Mouse (Mus musculus) c-Kit-positive CD71-positive TER-119-negative erythroid progenitor cells, embryonic 14.5 days (primary cell): ENCODE measurements around the gene Ankk1.

Source experiments
- DNase-seq: peaks from one replicate; pipeline ENCODE4 v3.0.0-alpha.2; 2013; ENCODE audit warnings: low read depth

The Ankk1 gene

DNA sequence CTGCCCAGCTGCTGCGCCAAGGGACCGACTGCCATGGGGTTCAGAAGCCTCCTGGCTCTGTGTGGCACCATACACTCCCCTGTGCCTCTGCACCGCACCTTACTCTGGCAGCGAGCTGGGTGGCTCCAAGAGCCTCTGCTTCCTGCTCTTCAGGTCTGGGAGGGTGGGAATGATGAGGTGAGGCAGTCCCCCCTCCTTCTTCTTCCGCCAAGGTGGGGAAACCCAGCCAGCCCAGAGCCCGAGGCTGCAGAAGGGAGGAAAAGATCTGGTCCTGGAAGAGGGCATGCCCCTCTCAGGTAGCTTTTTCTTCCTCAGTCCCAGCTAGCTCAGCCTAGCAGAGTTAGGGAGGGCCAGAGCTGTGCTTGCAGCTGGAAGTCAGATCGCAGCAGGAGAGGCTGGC is at the start of gene Ankk1:
Gene Ankk1 (minus strand): TSS at position 101 of the 400 bp plus-strand sequence.
- DNase-seq: no peak

DNA sequence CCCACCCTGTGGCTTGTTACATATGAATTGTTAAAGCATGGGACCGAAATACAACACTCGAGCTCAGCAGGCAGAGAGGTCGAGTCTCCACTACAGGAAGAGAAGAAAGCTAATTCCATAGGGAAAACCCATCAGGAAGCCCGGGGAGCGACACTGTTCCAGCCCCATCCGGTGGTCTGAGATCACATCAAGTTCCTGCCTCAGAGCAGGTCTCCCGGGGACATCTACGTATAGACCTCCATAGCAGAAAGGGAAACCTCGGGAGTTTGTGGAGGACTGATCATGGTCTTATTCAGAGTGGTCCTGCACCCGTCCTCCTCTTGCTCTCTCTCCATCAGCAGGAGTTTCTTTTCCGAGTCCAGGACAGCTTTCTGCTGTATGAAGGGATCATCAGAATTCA is 45.3 kb upstream of the Ankk1 start:
- no peak for DNase-seq

DNA sequence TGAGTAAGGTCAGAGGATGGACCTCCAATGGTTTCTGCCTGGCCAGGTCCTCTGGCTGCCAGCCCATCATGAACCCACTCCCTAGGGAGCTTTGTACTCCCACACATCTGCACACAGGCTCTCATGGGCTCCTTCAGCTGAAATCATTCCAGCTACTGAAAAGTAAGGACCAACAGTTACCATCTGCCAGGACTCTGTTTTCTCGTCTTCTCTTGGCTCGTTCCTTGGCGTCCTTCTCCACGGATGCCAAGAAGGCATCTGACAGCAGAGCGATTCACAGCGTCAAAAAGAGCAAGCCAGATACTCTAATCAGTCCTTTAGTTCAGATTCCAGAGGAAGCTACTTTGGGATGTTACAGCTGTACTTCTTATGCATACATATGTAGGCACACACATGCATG is 44.1 kb upstream of the Ankk1 start:
- no peak for DNase-seq

DNA sequence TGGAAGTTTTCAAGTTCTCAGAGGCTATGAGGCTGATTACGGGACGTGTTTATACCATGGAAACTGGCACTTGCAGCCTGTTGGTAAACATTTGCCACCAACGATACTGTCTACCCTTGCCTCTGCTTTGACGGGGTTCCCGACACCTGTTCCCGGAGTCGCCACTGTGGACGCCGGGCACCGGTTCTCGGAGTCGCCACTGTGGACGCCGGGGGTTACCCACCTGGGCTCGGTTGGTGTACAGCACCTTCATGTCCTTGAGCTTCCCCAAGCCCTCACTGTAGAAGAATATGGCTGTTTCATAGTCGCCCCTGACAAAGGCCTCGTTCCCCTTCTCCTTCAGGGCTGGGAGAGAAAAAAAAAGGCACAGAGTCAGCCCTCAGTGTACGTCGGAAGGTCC is 43.2 kb upstream of the Ankk1 start:
- DNase-seq: no peak

DNA sequence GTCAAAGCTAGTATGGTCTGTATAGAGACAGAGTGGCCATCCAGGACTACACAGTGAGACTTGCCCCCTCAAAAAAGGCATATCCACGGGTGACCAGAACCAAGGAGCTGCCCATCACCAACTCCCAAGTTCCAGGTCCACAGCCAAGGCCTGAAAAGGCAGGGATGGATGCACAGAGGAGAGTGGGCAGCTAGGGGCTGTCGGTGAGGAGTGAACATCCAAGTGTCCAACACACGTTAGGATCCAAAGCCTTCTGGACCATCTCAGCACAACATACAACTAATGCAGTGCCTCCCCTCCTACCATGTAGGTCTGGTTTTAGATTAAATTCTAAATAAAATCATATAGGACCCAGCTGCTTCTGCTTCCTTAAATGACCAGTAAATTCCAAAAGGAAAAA is 29.3 kb upstream of the Ankk1 start:
- no peak for DNase-seq

DNA sequence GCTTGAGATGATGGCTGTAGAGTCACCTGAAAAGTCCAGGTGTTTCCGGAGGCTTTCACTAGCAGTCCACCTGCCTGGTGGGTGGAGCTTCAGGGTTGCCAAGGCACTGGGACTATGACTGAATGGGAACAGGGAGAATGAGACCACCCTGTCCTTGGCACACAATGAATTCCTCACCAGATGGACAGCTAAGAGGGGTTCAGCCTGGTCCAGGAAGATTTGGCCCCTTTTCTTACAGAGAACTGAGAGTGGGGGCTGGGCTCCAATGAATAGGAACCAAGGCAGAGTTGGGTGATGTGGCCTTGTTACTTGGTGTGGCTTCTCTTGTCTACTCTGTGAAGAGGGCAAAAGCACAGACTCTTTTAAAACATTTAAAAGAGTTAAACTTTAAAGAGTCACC is 25.6 kb upstream of the Ankk1 start:
- no peak for DNase-seq

DNA sequence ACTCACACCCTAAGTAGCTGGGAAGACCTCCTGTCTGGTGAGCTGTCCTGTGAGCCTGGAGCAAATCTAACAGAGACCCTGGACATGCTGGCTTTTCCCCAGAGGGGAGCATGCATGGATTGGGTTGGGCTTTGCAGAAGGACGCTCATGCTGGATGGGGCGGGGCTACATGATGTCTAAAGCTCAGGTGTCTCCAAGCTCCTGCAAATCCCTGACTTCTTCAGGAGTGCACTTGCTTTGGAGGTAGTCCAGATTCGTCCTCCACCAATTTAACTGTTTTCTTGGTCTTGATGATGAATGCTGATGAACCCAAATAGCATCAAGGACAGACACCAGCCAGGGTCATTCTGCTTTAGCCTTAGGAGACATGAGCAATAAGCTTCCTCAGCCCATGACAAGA is 23.7 kb upstream of the Ankk1 start:
- no peak for DNase-seq

DNA sequence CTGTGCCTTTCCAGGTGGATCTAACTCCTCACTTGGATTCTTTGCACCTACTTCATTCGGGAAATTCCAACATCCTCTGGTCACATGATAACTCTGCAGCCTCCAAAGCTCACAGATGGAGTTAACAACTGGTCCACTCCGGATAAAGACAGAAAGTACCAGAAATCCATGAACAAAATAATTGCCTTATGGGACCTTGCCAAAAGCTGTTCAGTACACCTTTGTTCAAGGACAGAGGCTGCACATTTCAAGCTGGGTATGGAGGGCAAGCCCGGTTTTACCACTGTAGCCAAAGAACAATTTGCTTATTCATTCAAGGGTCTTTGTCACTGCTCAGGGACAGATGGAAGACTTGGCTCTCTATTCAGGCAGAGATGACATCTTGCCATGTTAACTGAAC is 15.8 kb upstream of the Ankk1 start:
- DNase-seq: no peak

DNA sequence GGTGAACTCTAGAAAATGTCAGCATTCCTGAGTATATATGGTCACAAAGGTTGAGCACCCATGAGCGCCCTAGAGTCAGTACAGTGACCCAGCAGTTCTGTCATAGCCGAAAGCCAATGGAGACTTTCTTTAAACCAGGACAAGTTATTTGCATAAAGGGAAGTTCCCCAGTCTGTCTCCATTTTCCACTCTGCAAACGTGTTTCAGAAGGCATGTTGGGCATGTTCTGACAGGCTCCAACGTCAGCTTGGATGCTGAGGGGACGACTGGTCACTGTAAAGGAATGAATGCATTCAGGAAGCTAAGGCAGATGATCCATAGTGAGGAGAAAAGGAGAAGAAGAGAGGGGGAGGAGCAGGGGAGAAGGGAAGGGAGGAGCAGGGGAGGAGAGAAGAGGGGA is 657 bp upstream of the Ankk1 start:
- DNase-seq: no peak

DNA sequence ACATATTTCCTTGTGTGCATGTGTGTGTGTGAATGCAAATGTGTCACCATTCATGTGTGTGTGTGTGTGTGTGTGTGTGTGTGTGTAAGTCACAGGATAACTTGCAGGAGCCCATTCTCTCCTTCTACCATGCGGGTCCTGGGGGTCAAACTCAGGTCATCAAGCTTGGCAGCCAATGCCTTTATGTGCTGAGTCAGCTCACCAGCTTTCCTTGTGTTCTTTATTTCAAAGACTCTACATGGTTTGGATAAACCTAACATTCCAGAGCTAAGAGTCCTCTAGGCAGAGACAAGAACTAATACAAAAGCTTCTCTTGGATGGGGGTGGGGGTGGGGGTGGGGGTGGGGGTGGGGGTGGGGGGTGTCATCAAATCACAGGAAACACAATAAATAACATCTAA is 1.2 kb downstream of the Ankk1 start:
- DNase-seq: no peak

DNA sequence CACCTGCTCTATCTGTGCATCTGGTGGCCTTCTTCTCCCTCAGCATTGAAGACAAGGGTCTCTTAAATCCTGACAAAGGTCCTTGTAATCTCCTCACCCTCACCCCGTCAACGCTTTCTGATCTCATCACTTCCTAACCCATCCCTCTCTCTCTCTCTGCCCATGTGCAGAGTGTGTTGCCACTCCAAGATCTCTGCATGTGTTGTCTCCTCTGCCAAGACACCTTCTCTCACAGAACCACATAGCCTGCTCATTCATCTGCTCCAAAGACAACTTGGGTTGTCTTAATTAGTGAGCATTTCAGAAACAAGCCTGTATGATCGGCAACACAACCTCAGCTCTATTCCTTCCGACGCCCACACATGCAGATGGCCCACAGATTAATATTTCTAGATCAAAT is 3.0 kb downstream of the Ankk1 start:
- no peak for DNase-seq

DNA sequence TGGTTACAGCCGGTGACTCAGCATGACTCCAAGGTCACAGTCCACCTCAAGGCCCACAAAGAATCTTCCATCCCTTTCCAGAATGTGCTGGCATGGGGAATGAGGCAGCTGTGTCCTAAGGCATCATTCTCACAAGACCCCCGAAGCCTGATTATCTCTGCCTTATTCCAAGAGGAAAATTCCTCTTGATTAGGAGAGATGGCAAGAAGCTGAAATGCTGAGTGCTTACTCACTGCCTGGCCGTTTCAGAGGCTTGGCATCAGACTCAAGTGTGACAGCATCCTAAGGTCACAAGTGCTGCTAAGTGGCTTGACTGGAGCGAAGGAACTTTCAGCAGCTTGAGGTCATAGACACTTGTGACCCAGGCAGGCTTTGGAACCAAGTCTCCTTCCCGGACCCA is 16.2 kb downstream of the Ankk1 start:
- DNase-seq: no peak

DNA sequence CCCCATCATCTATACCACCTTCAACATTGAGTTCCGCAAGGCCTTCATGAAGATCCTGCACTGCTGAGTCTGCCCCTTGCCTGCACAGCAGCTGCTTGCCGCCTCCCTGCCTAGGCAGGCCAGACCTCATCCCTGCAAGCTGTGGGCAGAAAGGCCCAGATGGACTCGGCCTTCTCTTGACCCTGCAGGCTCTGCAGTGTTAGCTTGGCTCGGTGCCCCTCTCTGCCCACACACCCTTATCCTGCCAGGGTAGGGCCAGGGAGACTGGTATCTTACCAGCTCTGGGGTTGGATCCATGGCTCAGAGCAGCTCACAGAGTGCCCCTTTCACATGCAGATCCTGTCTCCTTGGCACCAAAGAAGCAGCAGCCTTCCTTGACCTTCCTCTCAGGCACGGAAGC is 19.8 kb downstream of the Ankk1 start:
- no peak for DNase-seq

DNA sequence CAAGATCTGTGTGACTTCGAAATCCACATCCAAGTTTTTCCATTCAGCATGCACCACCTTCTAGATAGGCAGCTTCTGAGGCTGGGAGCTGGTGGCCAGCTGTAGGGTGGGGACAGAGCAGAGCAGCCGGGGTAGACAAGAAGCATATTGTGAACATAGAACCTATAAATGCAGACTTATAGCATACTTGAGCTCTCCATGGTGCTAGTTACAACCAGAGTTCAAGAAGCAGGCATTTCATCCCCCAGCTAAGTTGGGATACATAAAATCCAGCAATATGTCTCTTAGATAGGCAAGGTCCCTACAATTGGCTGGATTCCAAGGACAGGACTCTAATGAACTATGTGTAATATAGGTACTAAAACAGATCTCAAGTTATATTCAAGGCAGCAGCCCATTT is 23.1 kb downstream of the Ankk1 start:
- DNase-seq: no peak

DNA sequence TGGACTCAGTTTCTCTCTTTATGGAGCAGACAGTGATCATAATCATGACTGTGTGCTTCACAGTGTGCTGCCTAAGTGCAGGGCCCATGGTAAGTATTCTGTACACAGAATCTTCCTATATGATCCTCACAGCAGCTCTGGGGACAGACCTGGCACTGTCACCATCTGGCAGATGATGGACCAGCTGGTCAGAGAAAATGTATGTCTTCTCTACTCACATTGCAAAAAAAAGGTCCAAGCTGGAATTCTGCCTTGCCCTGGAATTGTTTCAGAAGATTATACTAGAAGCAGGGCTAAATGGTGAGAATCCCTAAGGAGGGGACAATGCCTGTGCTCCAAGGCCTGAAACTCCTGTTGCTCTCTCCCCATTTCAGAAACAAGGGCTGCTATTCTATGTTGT is 30.8 kb downstream of the Ankk1 start:
- no peak for DNase-seq

DNA sequence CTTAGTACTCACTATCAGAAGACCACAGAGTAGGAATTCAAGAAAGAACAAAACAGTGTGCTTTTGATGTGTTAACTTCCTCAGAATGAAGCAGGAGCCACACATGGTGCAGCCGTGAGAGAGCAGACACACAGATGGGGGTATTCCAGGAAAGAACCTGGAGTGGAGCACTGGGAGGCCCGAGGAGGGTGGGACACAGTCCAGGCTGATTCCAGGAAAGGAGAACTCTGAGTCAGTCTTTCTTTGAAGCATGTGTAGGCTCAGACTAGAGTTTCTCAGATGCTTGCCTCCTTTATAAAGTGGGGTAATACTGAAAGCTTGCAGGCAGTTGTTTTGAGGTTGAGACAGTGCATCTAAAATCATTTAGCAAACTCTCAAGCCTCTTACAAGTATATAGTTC is 34.6 kb downstream of the Ankk1 start:
- no peak for DNase-seq

DNA sequence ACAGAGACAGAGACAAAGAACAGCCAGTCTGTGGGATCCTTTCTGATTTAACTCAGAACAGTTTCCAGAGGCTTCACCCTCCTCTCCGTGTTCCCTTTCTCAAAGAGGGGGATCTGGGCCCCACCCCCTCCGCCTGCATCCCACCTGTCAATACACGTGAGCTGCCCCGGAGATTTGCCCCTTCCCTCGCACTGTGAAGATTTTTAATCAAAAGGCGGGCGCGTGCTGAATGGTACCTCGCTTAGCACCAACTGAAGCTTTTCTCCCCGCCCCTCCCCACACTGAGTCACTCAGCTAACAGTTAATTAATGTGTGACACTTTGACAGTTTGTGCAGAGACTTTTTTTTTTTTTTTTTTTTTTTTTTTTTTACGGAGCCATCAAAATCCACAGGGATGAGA is 40.7 kb downstream of the Ankk1 start:
- DNase-seq: no peak

DNA sequence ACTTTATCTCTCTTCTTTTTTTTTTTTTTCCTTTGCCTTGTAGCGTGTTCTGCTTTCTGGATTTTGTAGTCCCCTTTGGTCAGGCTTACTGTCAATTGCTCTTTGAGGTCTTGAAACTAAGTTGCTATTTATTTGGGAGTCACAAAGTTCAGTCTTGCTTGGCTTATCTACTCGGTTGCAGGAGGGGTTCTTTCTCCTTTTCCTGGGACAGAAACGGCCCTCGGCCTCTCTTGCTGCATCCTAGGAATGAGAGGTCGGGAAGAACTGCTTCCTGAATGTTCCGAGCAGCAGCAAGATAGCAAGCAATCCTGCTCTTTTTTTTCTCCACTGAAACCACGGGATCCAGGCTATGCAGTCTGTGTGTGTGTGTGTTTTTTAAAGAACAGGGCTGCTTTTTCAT is 41.5 kb downstream of the Ankk1 start:
- no peak for DNase-seq

DNA sequence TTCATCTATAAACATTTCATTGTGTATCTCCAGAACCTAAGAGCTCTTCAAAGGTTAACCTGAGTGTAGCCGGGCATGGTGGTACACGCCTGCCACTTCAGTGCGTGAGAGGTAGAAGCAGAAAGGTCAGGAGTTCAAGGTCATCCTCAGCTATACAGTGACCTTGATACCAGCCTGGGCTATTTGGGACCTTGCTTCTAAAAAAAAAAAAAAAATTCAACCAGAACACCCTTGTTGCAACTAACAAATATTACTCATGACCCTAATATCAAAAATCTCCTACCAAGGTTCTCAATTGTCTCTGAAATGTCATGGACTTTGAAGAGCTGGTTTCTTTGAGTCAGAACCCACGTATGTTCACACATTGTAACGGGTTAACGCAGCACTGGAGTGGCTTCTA is 42.0 kb downstream of the Ankk1 start:
- no peak for DNase-seq

DNA sequence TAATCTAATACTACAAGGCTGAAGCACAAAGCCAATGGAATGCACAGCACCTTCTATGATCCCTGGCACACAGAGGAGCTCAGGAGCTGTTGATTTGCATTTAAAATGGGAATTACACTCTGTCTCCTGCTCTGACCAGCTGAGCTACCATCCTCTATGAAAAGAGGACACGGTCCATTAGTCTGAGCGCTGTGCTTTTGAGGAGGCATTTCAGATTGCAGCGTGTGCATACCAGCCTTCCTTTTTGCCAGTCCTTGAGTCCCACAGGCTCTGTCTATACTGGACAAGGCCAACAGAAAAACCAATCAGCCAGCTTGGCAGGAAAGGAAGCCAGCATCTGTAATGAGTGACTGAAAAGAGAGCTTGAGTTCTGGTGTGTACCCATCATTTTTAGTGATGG is 42.8 kb downstream of the Ankk1 start:
- no peak for DNase-seq

DNA sequence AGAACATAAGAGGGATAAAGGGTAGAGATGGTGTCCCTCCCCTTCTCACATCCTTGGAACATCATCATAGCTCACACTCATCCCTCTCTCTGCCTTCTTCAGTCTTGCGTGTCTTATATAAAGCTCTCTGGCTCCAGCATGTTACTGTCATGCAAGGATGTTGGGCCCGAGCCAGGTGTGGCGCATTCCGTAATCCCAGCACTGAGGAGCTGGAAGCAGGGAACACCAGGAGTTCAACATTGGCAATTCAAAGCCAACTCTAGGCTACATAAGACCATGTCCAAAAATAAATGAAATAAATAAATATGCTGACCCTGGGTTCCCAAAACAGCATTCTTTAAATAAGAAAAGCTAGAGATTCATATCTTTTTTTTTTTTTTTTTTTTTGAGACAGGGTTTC is 46.9 kb downstream of the Ankk1 start:
- DNase-seq: no peak

DNA sequence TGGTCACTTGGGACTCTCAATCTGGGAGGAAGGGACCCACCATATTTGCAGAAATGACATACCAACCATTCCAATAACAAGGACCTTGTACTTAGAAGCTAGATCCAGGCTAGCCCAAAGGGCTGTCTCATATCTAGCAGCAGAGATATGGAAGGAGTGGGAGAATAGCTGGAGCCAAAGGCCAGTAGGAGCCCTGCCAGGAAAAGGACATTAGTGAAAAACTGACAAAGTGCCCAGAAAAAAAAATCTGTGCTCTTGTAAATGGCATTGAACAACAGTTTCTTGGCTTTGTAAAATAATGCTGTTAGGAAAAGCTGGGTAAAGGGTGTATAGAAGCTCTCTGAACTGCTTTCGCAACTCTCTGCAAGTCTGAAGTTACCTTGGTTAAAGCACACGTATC is 52.9 kb downstream of the Ankk1 start:
- DNase-seq: no peak

DNA sequence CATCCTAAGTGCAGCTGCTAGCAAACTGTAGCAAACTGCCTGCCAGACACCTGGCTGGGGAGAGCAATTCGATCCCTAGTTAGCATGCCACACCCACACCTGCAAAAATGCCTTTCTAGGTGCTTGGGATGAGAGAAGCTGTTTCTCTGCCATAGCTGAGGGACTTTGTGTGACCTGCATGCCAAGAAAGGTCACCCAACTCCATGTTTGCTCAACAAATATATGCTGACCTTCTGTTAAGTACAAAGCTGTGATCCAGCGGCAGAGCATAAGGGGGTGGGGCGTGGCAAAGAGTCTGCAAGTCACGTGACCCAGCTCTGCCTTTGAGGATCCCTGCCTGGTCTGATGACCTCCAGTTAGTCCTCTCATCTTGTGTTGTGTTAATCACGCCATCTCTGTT is 61.1 kb downstream of the Ankk1 start:
- DNase-seq: no peak
